Mouse (Mus musculus) liver, postnatal 0 days (tissue): ENCODE measurements around the gene Pcnx.

Source experiments
- CTCF ChIP-seq: sonication (generic); IDR thresholded peaks from 2 replicates; pipeline ENCODE4 v1.5.1; 2016; ENCODE audit warnings: antibody characterized with exemption, low read depth
- EP300 ChIP-seq: IDR thresholded peaks from 2 replicates; pipeline ENCODE4 v1.6.1; 2016; ENCODE audit warnings: antibody characterized with exemption, low read depth, mild to moderate bottlenecking

DNA sequence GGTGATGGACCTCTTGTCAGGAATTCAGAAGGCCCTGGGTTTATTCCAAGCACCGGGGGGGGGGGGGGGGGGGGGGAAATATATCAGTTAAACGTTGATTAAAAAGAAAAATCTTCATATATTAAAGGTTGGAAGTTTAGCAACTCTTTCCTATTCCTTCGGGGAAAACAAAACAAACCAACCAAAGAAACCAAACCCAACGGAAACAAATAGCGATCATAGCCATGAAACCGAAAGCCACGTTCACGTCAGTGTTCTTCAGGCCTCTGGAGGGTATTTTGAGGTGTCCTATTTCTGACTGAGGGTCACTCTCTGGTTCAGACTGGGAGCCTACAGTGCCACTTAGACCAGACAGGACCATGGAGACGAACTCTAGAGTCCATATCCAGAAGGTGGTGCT, 6.3 kb upstream of the Pcnx start:
- no peak for TF ChIP-seq CTCF
- no peak for TF ChIP-seq EP300
